Mouse (Mus musculus): ENCODE measurements around the gene Gm21083. TPM values are rescaled to one million over a fixed set of nuclear protein-coding genes. Genes with fewer than 3 reads are reported as not detected.
"Not testable (repeated sequence)": the region's sequence is repeated elsewhere in the genome, so short reads cannot be mapped to it uniquely, and the experiment has no call there.

Gene Gm21083
- 0.35 TPM in 1 of 2 replicates, not detected in the other for polyA plus RNA-seq (2014; fragmentation: Nextera tagmentation; extraction: Ambion mirVana)

DNA sequence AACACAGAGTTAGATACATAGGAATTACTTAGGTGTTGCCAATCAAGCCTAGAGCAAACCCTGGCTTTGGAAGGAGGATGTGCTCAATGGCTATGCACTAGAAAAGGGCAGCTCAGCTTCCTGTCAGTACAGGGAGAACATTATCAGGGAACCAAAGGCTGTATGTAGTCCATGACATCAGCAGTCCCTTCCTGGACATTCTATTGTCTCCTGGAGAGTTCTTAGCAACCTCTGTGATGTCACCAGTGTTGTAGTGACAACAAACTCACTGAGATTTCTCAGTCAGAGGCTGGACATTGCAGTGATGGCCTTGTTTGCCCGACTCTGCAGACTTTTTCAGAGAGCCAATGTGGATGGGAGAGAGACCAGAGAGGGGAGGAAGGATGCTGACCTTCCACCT, at the start of gene Gm21083:
Gene Gm21083, plus strand, starts transcription at position 301 of the 400 bp plus-strand sequence.
- no CpG with 5 or more reads among the region's 1 CpGs for WGBS
- H3K27ac ChIP-seq (replicated peaks in 1 of 2; ENCODE audit: control insufficient read depth in 1 of 2, insufficient read depth in 1 of 2, low read depth in 2 of 2, low read length in 2 of 2); H3K9ac ChIP-seq (ENCODE audit: low read length): not testable (repeated sequence)

GRCm38 (mm10) chr5:15529122-15529521, 48.0 kb upstream of the Gm21083 start, which contains the start of gene Gm21190:
Gene Gm21190 (minus strand): TSS chr5:15529222.
- not testable (repeated sequence) for H3K4me1 ChIP-seq (ENCODE audit: control insufficient read depth in 2 of 2, insufficient read depth in 2 of 2, low read length in 2 of 2); H3K9ac ChIP-seq (ENCODE audit: low read length); H3K4me3 ChIP-seq (ENCODE audit: control insufficient read depth in 1 of 2, insufficient read depth in 1 of 2, low read depth in 1 of 2, low read length in 2 of 2); H3K27me3 ChIP-seq (ENCODE audit: control insufficient read depth, insufficient read depth, low read length); H3K4me2 ChIP-seq (ENCODE audit: low read length); H3K27ac ChIP-seq (replicated peaks in 1 of 2; ENCODE audit: control insufficient read depth in 1 of 2, insufficient read depth in 1 of 2, low read depth in 2 of 2, low read length in 2 of 2); H3K36me3 ChIP-seq (ENCODE audit: control insufficient read depth, insufficient read depth, low read length); ATAC-seq (ENCODE audit: insufficient number of reproducible peaks, insufficient read depth, low FRiP score, low read depth)
- no CpG with 5 or more reads among the region's 1 CpGs for WGBS
- peaks cover 15% of the 10 kb centered on the region for H3K9me3 ChIP-seq (ENCODE audit: control insufficient read depth, low read length)

More for the DNA sequence above, at the start of gene Gm21083:
- not testable (repeated sequence) for H3K9me3 ChIP-seq (ENCODE audit: control insufficient read depth, low read length); H3K27me3 ChIP-seq (ENCODE audit: control insufficient read depth, insufficient read depth, low read length); ATAC-seq (ENCODE audit: insufficient number of reproducible peaks, insufficient read depth, low FRiP score, low read depth); H3K4me1 ChIP-seq (ENCODE audit: control insufficient read depth in 2 of 2, insufficient read depth in 2 of 2, low read length in 2 of 2); H3K4me3 ChIP-seq (ENCODE audit: control insufficient read depth in 1 of 2, insufficient read depth in 1 of 2, low read depth in 1 of 2, low read length in 2 of 2); H3K4me2 ChIP-seq (ENCODE audit: low read length); H3K36me3 ChIP-seq (ENCODE audit: control insufficient read depth, insufficient read depth, low read length)

- H3K9me3 ChIP-seq (ENCODE audit: control insufficient read depth, low read length); H3K9ac ChIP-seq (ENCODE audit: low read length); H3K4me2 ChIP-seq (ENCODE audit: low read length); H3K27me3 ChIP-seq (ENCODE audit: control insufficient read depth, insufficient read depth, low read length); H3K4me1 ChIP-seq (ENCODE audit: control insufficient read depth in 2 of 2, insufficient read depth in 2 of 2, low read length in 2 of 2); H3K27ac ChIP-seq (replicated peaks in 1 of 2; ENCODE audit: control insufficient read depth in 1 of 2, insufficient read depth in 1 of 2, low read depth in 2 of 2, low read length in 2 of 2); H3K36me3 ChIP-seq (ENCODE audit: control insufficient read depth, insufficient read depth, low read length); H3K4me3 ChIP-seq (ENCODE audit: control insufficient read depth in 1 of 2, insufficient read depth in 1 of 2, low read depth in 1 of 2, low read length in 2 of 2); ATAC-seq (ENCODE audit: insufficient number of reproducible peaks, insufficient read depth, low FRiP score, low read depth): not testable (repeated sequence)
- 61% methylated on average over 6 of the region's 6 CpGs for WGBS
Measured at GRCm38 (mm10) chr5:15548642-15549041, 28.5 kb upstream of the Gm21083 start.

GRCm38 (mm10) chr5:15549134-15549533, 28.0 kb upstream of the Gm21083 start:
- H3K4me1 ChIP-seq (ENCODE audit: control insufficient read depth in 2 of 2, insufficient read depth in 2 of 2, low read length in 2 of 2); ATAC-seq (ENCODE audit: insufficient number of reproducible peaks, insufficient read depth, low FRiP score, low read depth); H3K27me3 ChIP-seq (ENCODE audit: control insufficient read depth, insufficient read depth, low read length); H3K9ac ChIP-seq (ENCODE audit: low read length); H3K4me2 ChIP-seq (ENCODE audit: low read length); H3K9me3 ChIP-seq (ENCODE audit: control insufficient read depth, low read length); H3K36me3 ChIP-seq (ENCODE audit: control insufficient read depth, insufficient read depth, low read length); H3K4me3 ChIP-seq (ENCODE audit: control insufficient read depth in 1 of 2, insufficient read depth in 1 of 2, low read depth in 1 of 2, low read length in 2 of 2); H3K27ac ChIP-seq (replicated peaks in 1 of 2; ENCODE audit: control insufficient read depth in 1 of 2, insufficient read depth in 1 of 2, low read depth in 2 of 2, low read length in 2 of 2): not testable (repeated sequence)
- 25% methylated on average over 1 of the region's 1 CpGs for WGBS

DNA sequence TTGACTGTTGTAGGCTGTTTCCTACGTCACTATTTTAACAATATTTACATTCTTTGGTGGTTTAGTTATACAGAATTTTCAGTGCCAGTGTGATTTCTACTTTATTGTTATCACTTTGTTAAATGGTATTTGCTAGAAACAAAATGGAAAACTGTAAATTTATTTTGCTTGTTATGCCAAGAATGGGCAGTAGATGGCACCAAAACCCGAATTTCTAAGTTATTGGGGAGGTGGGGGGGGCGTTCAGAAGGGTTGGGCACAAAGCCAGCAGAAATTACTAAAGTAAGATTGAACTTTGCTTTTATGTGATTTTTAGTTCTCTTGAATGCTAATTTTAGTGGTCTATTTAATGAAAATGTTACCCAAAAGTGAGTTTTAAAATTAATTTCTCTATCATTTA, 27.5 kb upstream of the Gm21083 start:
- not testable (repeated sequence) for H3K4me3 ChIP-seq (ENCODE audit: control insufficient read depth in 1 of 2, insufficient read depth in 1 of 2, low read depth in 1 of 2, low read length in 2 of 2); H3K9me3 ChIP-seq (ENCODE audit: control insufficient read depth, low read length); H3K27ac ChIP-seq (replicated peaks in 1 of 2; ENCODE audit: control insufficient read depth in 1 of 2, insufficient read depth in 1 of 2, low read depth in 2 of 2, low read length in 2 of 2); ATAC-seq (ENCODE audit: insufficient number of reproducible peaks, insufficient read depth, low FRiP score, low read depth); H3K4me2 ChIP-seq (ENCODE audit: low read length); H3K4me1 ChIP-seq (ENCODE audit: control insufficient read depth in 2 of 2, insufficient read depth in 2 of 2, low read length in 2 of 2); H3K9ac ChIP-seq (ENCODE audit: low read length); H3K36me3 ChIP-seq (ENCODE audit: control insufficient read depth, insufficient read depth, low read length); H3K27me3 ChIP-seq (ENCODE audit: control insufficient read depth, insufficient read depth, low read length)
- WGBS: 9% methylated on average over 3 of the region's 3 CpGs

DNA sequence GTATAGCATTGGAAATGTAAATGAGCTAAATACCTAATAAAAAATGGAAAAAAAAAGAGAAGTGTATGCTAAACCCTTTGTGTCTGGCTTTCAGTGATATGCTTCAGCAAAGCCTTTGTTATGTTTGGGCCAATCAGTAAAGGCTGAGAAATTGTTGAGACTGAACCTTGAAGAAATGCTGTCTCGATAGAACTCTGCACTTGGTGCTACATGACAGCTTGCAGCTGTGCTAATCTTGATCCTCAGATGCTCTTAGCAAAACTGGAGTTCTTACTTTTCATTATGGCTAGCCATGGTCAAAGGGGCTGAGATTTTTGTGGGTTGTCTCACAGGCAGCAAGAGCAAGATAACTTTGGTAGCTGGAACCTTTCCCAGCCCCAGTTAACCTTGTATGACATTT, 18.5 kb upstream of the Gm21083 start:
- H3K4me2 ChIP-seq (ENCODE audit: low read length); H3K36me3 ChIP-seq (ENCODE audit: control insufficient read depth, insufficient read depth, low read length); H3K4me1 ChIP-seq (ENCODE audit: control insufficient read depth in 2 of 2, insufficient read depth in 2 of 2, low read length in 2 of 2); ATAC-seq (ENCODE audit: insufficient number of reproducible peaks, insufficient read depth, low FRiP score, low read depth); H3K9me3 ChIP-seq (ENCODE audit: control insufficient read depth, low read length); H3K27ac ChIP-seq (replicated peaks in 1 of 2; ENCODE audit: control insufficient read depth in 1 of 2, insufficient read depth in 1 of 2, low read depth in 2 of 2, low read length in 2 of 2); H3K9ac ChIP-seq (ENCODE audit: low read length); H3K4me3 ChIP-seq (ENCODE audit: control insufficient read depth in 1 of 2, insufficient read depth in 1 of 2, low read depth in 1 of 2, low read length in 2 of 2); H3K27me3 ChIP-seq (ENCODE audit: control insufficient read depth, insufficient read depth, low read length): not testable (repeated sequence)
- 53% methylated on average over 1 of the region's 1 CpGs for whole genome bisulfite sequencing

- WGBS: 70% methylated on average over 3 of the region's 3 CpGs
- not testable (repeated sequence) for H3K4me2 ChIP-seq (ENCODE audit: low read length); H3K36me3 ChIP-seq (ENCODE audit: control insufficient read depth, insufficient read depth, low read length); H3K27me3 ChIP-seq (ENCODE audit: control insufficient read depth, insufficient read depth, low read length); H3K4me3 ChIP-seq (ENCODE audit: control insufficient read depth in 1 of 2, insufficient read depth in 1 of 2, low read depth in 1 of 2, low read length in 2 of 2); H3K9me3 ChIP-seq (ENCODE audit: control insufficient read depth, low read length); H3K4me1 ChIP-seq (ENCODE audit: control insufficient read depth in 2 of 2, insufficient read depth in 2 of 2, low read length in 2 of 2); H3K27ac ChIP-seq (replicated peaks in 1 of 2; ENCODE audit: control insufficient read depth in 1 of 2, insufficient read depth in 1 of 2, low read depth in 2 of 2, low read length in 2 of 2); H3K9ac ChIP-seq (ENCODE audit: low read length)
- peak; percentile 38 for ATAC-seq (ENCODE audit: insufficient number of reproducible peaks, insufficient read depth, low FRiP score, low read depth)
Measured at GRCm38 (mm10) chr5:15561425-15562264, 15.5 kb upstream of the Gm21083 start.

DNA sequence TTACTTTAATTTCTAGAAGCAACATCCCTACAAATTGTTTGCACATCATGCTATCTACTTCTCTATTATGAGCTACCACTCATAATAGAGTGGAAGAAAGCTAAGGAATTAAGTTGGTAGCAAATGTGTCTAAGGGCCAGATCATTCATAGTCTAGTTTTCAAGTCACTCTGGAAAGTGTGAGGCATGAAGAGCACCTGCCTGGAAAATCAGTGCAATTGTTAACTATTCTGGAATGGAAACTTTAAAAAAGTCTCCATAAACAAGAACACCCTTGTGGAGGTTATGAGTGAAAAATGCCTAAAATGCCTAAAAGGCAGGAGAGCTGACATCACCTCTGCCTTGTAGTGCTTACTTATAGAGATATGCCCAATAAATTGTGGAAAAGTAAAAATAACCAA, 3.4 kb upstream of the Gm21083 start:
- H3K9ac ChIP-seq (ENCODE audit: low read length); H3K4me3 ChIP-seq (ENCODE audit: control insufficient read depth in 1 of 2, insufficient read depth in 1 of 2, low read depth in 1 of 2, low read length in 2 of 2); H3K4me1 ChIP-seq (ENCODE audit: control insufficient read depth in 2 of 2, insufficient read depth in 2 of 2, low read length in 2 of 2); H3K27ac ChIP-seq (replicated peaks in 1 of 2; ENCODE audit: control insufficient read depth in 1 of 2, insufficient read depth in 1 of 2, low read depth in 2 of 2, low read length in 2 of 2); H3K4me2 ChIP-seq (ENCODE audit: low read length); H3K27me3 ChIP-seq (ENCODE audit: control insufficient read depth, insufficient read depth, low read length); H3K9me3 ChIP-seq (ENCODE audit: control insufficient read depth, low read length); ATAC-seq (ENCODE audit: insufficient number of reproducible peaks, insufficient read depth, low FRiP score, low read depth); H3K36me3 ChIP-seq (ENCODE audit: control insufficient read depth, insufficient read depth, low read length): not testable (repeated sequence)

Data from heart, embryonic 14.5 days (tissue).